Mouse (Mus musculus) stomach, postnatal 0 days (tissue): ENCODE measurements around the gene Mrnip.

ENCODE experiments used
- CTCF ChIP-seq: IDR thresholded peaks from 2 replicates; pipeline ENCODE4 v1.5.1; 2016; ENCODE audit warnings: antibody characterized with exemption, low read depth, mild to moderate bottlenecking, moderate library complexity
- EP300 ChIP-seq: optimal IDR thresholded peaks from 2 replicates; pipeline ENCODE3; 2016; ENCODE audit warnings: antibody characterized with exemption

- TF ChIP-seq CTCF (no peak), EP300 (no peak)
Observed at GRCm38 (mm10) chr11:50236937-50237835, 62.9 kb downstream of the Mrnip start.
